Comparison of ENCODE assay signal across 8 mouse cellular contexts in the genomic region with DNA sequence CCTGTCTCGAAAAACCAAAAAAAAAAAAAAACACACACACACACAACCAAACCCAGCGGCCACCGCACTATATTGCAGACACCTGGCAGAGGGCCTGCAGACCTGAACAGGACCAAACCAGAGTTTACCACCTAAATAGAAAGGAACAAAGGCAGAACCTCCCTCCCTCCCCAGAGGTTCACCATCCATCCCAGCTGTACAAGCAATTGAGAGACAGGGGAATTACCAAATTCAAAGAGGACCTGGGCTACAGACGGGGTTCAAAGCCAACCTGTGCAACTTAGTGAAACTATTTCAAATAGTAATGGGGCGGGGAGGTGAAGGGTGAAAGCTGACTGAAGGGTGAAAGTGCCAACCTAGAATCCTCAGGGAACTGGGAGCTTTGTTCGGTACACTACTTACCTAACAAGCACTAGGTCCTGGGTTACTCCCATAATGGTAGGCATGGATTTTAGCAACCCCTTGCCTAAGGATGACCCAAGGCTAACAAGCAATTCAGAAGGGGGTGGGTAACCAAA. TPM values are rescaled to one million over a fixed set of nuclear protein-coding genes. Genes with fewer than 3 reads are reported as not detected.
DNase-seq lines count a peak whose midpoint lies in the region; ATAC-seq and TF ChIP-seq lines count a peak whose summit lies in the region.

No protein-coding gene starts in this region.

- WGBS in embryonic facial prominence, embryonic 14.5 days = 54% methylated on average over 6 of the region's 6 CpGs
- WGBS in kidney, embryonic 16.5 days = 65% methylated on average over 6 of the region's 6 CpGs
- 74% methylated on average over 6 of the region's 6 CpGs for WGBS in midbrain, postnatal 0 days

- H3K9me3 ChIP-seq in embryonic facial prominence, embryonic 14.5 days (ENCODE audit: control insufficient read depth, low read length) = no peaks in the 10 kb centered on the region
- H3K9me3 ChIP-seq in kidney, embryonic 16.5 days (ENCODE audit: low read length) = no peaks in the 10 kb centered on the region
- H3K9me3 ChIP-seq in midbrain, postnatal 0 days (ENCODE audit: low read length) = no peaks in the 10 kb centered on the region

- H3K27ac ChIP-seq in embryonic facial prominence, embryonic 14.5 days (replicated peaks; ENCODE audit: low read depth, low read length) = peak overlapping the region; percentile 100
- peak overlapping the region; percentile 100; the same call in 1 of the 2 replicates for H3K27ac ChIP-seq in kidney, embryonic 16.5 days (ENCODE audit: low read length)
- H3K27ac ChIP-seq in midbrain, postnatal 0 days (ENCODE audit: low read depth, low read length) = peak overlapping the region; percentile 47; the same call in 1 of the 2 replicates

- peak; percentile 25 for DNase-seq in kidney, adult 18-20 months
- DNase-seq in kidney, adult 11 months = no peak
- DNase-seq in embryonic facial prominence, embryonic 14.5 days (ENCODE audit: low spot score) = no peak
- DNase-seq in midbrain, postnatal 0 days (ENCODE audit: low spot score) = no peak
- DNase-seq in cerebellum, adult 8-10 months = no peak
- no peak for DNase-seq in frontal cortex, postnatal 10 days (ENCODE audit: low spot score in 2 of 2)
- no peak for DNase-seq in spleen, postnatal 36 days (ENCODE audit: low spot score in 2 of 2)

- no peak for ATAC-seq in embryonic facial prominence, embryonic 14.5 days (ENCODE audit: low read depth)
- no peak for ATAC-seq in kidney, embryonic 16.5 days (ENCODE audit: low FRiP score, low TSS enrichment)
- ATAC-seq in midbrain, postnatal 0 days (ENCODE audit: low FRiP score) = no peak

- no peaks in the 10 kb centered on the region for H3K27me3 ChIP-seq in embryonic facial prominence, embryonic 14.5 days (replicated peaks; ENCODE audit: control insufficient read depth, insufficient read depth, low read length)
- no peaks in the 10 kb centered on the region for H3K27me3 ChIP-seq in kidney, embryonic 16.5 days (ENCODE audit: insufficient read depth, low read length)
- H3K27me3 ChIP-seq in midbrain, postnatal 0 days (ENCODE audit: insufficient read depth, low read length) = no peaks in the 10 kb centered on the region

- H3K4me2 ChIP-seq in embryonic facial prominence, embryonic 14.5 days (ENCODE audit: low read depth, low read length) = peak overlapping the region; percentile 86
- peak overlapping the region; percentile 69 for H3K4me2 ChIP-seq in kidney, embryonic 16.5 days (replicated peaks; ENCODE audit: low read depth, low read length)
- peak overlapping the region; percentile 69 for H3K4me2 ChIP-seq in midbrain, postnatal 0 days (ENCODE audit: low read depth, low read length, poor library complexity, severe bottlenecking)

- peak overlapping the region; percentile 78 for H3K4me3 ChIP-seq in embryonic facial prominence, embryonic 14.5 days (ENCODE audit: low read depth, low read length)
- H3K4me3 ChIP-seq in kidney, embryonic 16.5 days (ENCODE audit: low read length) = peak overlapping the region; percentile 76
- peak overlapping the region; percentile 85; the same call in 1 of the 2 replicates for H3K4me3 ChIP-seq in midbrain, postnatal 0 days (ENCODE audit: low read depth, low read length)

- H3K9ac ChIP-seq in embryonic facial prominence, embryonic 14.5 days (ENCODE audit: low read depth, low read length) = peak overlapping the region; percentile 100
- H3K9ac ChIP-seq in kidney, embryonic 16.5 days (replicated peaks; ENCODE audit: low read length) = peak overlapping the region; percentile 99
- no peak overlapping the region for H3K9ac ChIP-seq in midbrain, postnatal 0 days (replicated peaks; ENCODE audit: low read length, poor library complexity, severe bottlenecking)

- no peak for TF ChIP-seq CTCF in midbrain, postnatal 0 days (IDR thresholded peaks at IDR 0.05)

- peaks cover 19% of the 10 kb centered on the region for H3K4me1 ChIP-seq in embryonic facial prominence, embryonic 14.5 days (ENCODE audit: control insufficient read depth, insufficient read depth, low read length)
- H3K4me1 ChIP-seq in kidney, embryonic 16.5 days (ENCODE audit: insufficient read depth, low read length) = peaks cover 29% of the 10 kb centered on the region
- peaks cover 9% of the 10 kb centered on the region; the same call in 1 of the 2 replicates for H3K4me1 ChIP-seq in midbrain, postnatal 0 days (ENCODE audit: insufficient read depth, low read length)

- peaks cover 42% of the 10 kb centered on the region for H3K36me3 ChIP-seq in embryonic facial prominence, embryonic 14.5 days (ENCODE audit: control insufficient read depth, insufficient read depth, low read length)
- H3K36me3 ChIP-seq in kidney, embryonic 16.5 days (ENCODE audit: insufficient read depth, low read length) = peaks cover 39% of the 10 kb centered on the region
- H3K36me3 ChIP-seq in midbrain, postnatal 0 days (ENCODE audit: insufficient read depth, low read length) = peaks cover 16% of the 10 kb centered on the region

RNA-seq across cellular contexts. Expression of gene Gtf2i, which starts 2.6 kb away (rescaled TPM):
- polyA plus RNA-seq in embryonic facial prominence, embryonic 14.5 days (2014; fragmentation: Nextera tagmentation; extraction: Ambion mirVana) = 141 and 168 TPM in 2 replicates
- 179 and 192 TPM in 2 replicates for polyA plus RNA-seq in kidney, embryonic 16.5 days (2015; fragmentation: Nextera tagmentation; extraction: Ambion mirVana)
- total RNA-seq in midbrain, postnatal 0 days (2014; rRNA removed) = 96.4 and 104 TPM in 2 replicates
- 74.6 and 77.2 TPM in 2 replicates for polyA plus RNA-seq in midbrain, postnatal 0 days (2015; fragmentation: Nextera tagmentation; extraction: Ambion mirVana)

Comparison
In these comparisons a context has a peak if more than half of its experiments do, and no peak if none do; other contexts are left out.
1. H3K27ac ChIP-seq: peak in every context shown above with its lines; median percentile 100 in embryonic facial prominence, embryonic 14.5 days; 100 in kidney, embryonic 16.5 days; 47 in midbrain, postnatal 0 days.